Mouse (Mus musculus): ENCODE data around the gene AU021092.

AU021092 gene

DNA sequence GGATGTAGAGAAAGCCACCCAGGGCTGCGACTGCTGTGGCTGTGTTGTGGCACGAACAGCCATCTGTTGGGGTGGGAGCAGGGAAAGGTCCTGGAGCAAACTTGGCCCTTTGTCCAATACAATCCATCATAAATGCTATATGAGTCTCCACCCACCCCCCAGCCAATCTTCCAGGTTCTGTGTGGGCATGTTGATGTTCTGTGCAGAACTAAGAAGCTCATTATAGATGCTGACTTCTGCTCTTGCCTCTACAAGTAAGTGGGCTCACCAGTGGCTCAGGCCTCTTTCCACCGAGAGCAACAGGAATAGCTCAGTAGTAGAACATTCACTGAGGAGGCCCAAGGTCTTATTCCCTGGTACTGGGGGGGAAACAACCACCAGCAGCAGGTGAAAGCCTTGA is 9.9 kb downstream of the AU021092 start:
- DNase-seq: no peak

DNA sequence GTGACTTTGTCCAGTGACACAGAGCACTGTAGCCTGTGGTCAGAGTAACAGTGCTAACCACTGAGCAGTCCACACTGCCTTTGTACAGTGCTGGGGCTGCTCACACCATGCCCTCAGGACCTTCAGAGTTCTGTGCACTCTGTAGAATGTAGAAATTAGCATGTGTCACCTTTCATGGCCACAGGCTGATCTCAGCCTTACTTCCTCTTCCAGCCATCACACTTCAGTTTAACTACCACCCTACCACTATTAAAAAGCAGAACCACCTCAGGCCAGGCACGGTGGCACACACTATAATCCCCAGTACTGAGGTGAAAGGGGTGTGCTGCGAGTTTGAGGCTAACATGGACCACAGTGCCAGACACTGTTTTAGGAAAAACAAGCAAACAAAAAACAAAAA is 11.7 kb downstream of the AU021092 start:
- no peak for DNase-seq

DNA sequence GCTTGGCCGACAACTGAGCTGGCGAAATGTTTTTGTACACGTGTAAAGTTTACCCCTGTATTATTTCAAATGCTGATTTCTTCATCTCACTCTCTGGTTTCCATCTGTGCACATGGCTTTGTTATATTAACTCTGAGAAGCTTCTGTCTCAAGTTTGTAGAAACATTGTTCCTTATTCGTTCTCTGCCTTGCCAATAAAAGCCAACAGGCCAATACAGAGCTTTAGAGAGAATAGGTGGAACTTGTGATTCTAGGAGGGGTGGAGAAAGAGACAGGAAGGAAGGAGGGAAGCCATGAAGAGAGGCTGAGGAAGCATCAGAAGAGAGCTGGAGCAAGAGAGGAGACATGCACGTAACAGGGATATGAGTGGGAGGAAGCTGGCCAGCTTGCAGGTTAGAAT is 16.0 kb downstream of the AU021092 start:
- no peak for DNase-seq

DNA sequence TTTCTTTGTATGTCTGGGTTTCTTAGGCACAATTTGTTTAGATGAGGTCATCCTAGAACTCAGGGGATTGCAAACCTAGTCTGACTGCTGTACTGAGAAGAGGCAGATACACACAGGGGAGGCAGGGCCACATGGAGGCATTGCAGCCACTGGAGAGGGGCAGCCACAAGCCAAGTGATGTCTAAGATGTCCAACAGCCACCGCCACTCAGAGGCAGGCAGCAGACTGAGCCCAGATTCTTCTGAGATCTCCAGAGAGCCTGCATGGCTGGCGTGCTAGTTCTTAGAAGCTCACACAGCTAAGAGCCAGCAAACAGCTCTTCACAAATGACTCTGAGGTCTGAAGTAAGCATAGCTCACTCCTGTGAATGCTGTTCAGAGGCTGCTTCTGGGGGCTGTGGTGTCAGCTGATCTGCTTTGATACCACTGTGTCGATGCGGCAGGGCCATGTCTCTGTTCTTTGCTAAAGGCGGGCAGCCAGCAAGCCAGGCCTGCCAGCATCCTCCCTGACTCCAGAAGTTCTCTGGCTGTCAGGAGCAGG is 16.6 kb downstream of the AU021092 start:
- DNase-seq: no peak

DNA sequence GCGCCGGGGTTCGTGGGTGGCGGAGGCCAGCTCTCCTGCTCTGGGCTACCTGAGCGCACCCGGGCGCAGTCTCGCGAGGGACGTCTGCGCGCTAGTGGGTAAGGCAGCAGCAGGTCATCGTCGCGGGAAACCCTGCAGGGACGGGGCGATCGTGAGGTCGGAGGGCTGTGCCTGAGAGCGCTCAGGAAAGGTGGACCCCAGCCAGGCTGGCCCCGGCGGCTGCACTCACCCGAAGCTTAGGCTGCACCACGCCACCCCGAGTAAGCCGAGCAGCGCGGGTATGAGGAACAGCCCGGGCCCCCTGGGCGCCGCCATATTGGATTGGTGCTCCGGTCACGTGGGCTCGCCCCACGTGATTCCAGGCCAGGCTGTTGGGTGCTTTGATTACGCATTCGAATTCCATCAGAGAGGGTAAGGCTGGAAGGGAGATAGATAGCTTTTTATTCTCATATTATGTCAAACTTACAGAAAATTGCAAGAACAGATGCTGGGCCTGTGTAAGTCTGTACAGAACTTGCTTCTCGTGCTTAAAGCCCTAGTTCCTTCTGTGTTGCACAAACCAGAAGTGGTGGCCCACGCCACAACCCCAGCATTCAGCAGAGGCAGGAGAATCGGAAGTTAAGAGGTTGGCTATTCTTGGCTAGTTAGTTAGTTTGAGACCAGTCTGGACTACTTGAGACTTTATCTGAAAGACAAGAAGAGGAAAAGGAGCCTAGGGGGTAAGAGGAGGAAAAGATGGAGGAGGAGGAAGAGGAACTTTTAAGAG is 18.2 kb downstream of the AU021092 start, which contains the start of gene Nagpa:
Nagpa (minus strand) TSS at position 345 of the 766 bp plus-strand sequence.
- peak; percentile 84 for DNase-seq

DNA sequence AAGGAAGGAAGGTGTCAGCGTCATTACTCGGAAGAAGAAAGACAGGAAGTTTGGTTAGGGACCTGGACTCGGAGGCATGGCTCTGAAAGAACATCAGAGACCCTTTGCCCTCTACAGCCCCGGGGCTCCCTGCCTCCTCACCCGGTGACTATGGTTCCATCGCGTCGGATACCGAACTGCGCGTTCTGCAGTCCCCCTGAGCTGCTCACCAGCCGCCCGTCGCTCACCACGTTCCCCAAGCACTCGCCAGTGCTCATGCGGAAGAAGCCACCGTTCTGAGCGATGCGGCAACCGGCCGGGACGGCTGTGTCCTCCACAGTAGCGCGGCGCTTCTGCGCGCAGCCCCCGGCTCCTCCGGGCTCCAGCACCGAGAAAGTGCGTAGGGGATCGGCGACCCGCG is 18.9 kb downstream of the AU021092 start:
- DNase-seq: peak; percentile 11

DNA sequence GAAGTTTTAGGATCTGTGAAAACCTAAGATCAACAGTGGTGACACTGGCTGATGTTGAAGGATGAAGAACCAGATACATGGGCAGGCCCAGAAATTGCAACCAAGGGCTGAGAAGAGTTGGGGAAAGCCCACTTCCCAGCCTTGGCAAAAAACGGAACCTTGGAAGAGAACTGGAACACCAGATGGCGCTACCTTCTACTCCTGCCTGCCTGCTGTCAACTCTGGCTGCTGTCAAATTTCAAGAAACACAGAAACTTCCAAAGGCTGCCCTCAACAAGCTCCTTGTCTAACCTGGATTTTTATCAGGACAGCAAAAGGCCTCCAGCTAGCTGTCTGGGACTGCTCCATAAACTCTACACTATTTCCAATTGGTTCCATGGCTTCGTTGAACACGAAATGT is 19.4 kb downstream of the AU021092 start:
- peak; percentile 74 for DNase-seq

DNA sequence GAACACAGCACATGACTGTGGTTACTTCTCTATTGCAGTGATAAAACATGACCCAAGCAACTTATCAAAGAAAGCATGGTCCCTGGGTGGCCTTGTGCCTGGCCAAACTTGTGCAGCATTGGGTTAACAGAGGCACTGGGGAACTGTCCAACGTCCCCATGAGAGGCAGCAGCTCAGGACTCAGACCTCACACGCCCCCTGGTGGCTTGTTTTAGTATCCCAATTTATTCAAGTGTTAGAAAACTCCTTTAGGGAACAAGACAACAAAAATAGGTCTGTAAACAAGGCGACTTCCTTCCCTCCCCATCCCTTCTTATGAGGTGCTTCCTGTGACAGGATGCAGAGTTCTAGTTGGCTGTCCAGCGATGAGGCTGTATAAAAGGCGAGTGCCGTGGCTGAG is 27.0 kb downstream of the AU021092 start:
- DNase-seq: peak; percentile 81

DNA sequence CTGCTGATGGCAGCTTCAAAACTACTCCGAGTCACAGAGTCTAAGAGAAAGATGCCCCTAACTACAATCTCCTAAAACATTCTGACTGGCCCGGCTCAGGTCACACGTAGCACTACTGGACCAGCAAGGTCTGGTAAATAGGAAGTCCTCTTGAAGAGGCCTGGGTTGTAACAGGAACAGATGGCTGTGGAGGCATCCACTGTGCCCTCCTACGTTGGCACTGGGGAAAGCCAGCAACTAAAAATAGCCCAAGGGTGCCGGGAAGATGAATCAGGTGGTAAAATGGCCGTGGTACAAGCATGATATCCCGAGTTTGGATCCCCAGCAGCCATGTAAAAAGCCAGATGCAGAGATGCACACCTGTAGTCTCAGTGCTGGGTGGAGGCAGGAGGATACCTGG is 35.9 kb downstream of the AU021092 start:
- no peak for DNase-seq

DNA sequence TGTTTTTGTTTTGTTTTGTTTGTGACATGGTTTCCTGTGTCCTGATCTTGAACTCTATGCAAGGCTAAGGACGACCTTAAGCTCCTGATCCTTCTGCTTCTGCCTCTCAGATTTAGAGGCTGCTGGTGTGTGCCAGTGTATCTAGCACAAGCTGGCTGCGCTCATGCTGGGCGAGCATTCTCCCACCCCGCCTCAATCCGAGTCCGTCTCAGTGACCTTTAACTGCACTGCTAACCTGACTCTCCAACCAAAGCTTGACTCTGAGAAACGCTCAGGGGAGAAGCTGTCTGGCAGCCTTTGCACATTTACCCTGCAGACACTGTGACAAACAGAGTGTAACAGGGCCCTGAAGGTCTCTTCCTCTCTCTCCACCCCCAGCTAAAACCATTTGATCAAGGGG is 36.4 kb downstream of the AU021092 start:
- peak; percentile 26 for DNase-seq

DNA sequence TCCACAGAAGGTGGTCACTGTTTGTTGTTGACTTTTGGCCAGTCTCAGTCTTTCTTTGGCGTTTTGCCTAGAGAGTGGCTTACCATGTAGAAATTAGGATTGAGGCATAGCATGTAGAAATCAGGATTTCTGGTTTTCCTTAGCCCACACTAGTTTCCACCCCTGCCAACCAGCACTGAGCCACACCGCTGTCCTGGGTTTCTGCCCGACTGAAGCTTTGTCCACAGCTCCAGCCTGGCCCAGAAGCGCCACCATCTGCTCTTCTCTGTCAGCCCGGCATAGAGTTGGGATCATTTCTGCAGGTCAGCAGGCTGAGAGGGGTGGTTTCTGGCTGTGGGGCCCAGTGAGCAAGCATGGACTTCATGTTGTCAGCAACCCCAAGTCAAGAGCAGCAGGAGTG is 37.1 kb downstream of the AU021092 start:
- DNase-seq: no peak

DNA sequence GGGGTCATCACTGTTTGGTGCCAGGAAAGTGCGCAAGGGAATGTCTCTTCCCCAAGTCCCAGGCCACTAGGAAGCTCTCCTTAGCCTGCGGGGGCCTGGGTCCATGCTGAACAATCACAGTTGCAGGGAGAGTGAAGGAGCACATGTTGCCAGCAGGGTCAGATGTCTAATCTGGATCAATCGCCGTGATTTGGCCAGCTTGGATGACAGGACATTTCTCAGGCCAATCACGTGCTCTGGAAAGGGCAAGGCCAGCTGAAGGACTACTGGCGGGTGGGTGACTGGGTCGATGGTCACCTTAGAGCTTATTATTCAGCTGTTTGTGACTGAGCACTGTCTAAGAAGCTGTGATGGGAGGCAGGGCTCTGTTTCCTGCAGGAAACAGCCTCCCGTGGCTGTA is 38.0 kb downstream of the AU021092 start:
- DNase-seq: no peak

DNA sequence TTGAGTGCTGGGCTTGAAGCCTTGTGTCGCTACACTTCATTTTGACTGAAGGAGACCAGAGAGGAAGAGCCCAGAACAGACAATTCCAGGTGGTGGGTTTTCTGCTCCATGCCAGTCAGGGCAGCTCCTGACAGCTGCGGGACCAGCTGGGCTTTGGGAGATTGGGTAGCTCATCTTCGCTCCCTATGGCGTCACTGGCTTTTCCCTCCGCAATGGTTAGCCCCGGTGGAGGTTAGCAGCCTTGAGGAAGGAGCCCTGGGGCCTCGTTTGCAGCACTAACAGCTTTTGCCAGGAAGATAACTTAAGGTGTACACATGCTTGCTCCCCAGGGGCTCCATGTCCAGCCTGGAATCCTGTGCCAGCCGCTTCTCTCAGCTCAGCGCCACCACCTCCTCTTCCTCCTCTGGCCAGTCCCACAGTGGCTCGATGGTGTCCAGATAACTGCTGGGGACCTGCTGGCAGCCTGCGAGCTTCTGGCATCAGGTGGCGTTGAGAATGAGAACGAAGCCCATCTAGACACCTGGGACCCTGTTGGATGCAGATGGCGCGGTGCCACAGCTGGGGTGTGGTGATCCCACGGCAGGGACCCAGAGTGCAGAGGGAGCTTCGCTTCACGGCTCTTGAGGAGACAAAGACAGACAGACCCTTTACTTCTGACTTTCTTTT is 38.7 kb downstream of the AU021092 start:
- no peak for DNase-seq

DNA sequence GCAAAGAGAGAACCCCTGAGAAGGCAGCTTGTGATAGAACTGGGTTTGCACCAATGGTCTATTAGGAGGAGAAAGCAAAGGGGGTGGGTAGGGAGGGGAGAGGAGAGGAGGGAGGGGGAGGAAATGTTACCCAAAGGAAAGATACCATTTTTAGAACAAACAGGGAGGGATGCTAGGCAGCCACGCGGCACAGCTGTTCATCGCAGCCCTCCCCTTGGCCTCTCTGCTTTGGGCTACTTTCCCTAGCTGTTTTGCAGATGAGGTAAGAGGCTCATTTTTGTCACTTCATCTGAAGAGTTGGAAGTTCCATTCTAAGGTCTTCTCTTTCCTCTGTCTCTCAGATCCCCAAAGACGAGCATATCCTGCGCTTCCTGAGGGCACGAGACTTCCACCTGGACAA is 49.5 kb downstream of the AU021092 start:
- no peak for DNase-seq

DNA sequence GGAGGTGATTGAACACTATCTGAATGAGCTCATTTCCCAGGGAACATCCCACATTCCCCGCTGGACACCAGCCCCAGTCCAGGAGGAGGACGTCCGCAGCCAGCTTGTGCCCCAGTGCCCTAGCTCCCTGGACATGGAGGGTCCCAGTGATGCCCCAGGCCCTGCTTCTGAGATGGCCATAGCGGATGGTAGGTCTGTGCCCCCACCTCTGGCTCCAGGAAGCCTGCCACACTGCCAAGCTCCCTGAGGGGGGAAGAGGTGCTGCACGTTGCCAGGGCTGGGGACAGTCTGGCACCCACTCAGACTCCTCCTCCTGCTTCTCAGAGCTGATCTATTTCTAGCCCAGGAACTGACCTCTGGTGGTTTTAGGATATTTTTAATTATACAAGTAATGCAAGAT is 53.3 kb downstream of the AU021092 start:
- DNase-seq: peak; percentile 21

DNA sequence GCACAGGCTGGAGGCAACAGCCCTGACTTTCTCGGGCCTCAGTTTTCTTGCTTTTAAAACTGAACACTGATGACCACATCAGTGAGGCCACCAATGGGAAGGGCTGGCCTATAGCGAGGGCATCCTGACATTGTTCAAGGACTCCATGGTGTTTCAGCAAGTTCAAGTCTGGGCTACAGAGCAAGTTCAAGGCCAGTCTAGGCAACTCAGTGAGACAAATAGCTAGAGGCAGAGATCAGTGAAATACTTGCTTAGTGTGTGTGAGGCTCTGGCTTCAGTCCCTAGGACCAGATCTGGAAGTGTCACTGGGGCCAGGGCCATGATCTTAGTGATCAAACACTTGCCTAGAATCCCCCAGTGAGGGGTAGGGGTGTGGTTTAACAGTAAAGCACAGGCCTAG is 54.1 kb downstream of the AU021092 start:
- DNase-seq: no peak

DNA sequence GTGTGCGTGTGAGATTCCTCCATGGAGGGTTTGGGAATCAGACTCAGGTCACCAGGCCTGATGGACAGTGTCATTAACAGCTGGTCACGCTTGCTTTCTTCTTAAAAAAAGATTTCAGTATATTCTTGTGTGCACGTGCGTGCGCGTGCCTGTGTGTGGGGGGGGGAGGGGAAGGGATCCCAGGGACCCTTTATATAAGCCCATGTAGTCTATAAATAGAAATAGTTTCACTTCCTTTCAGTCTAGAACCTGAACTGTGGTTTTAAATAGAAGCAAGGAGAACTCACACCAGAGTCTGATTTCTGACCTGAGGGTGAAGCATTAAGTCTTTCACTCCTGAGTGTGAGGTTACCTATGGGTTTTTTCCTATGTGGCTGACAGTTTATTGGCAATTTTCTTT is 57.8 kb downstream of the AU021092 start:
- no peak for DNase-seq

Data from kidney, adult 9 months (tissue).